Mouse (Mus musculus) erythroblast, adult 5-6 weeks (primary cell): Measurements from ENCODE around the gene Antxr1. TPM values are rescaled to one million over a fixed set of nuclear protein-coding genes. Genes with fewer than 3 reads are reported as not detected.

Source experiments
- ATAC-seq: replicated peaks from 2 replicates; pipeline ENCODE4 v1.8.0; 2016; ENCODE audit warnings: moderate number of reproducible peaks, mild to moderate bottlenecking, moderate TSS enrichment, inconsistent platforms; ENCODE audit not compliant: poor library complexity, low FRiP score, severe bottlenecking
- total RNA-seq, 2 experiments: library from RNA; stranded (forward) in 1 of 2; stranded (reverse) in 1 of 2; fragments of 150-400 nt in 1 of 2; fragments of 200-764, 138-1000 nt in 1 of 2; gene quantifications; 2 replicates each; pipeline versions ENCODE4 v1.2.3 to v1.2.4; 2015 to 2017; ENCODE audit warnings: low replicate concordance in 2 of 2

The Antxr1 gene
- total RNA-seq (2015; ENCODE audit: low replicate concordance), result not detected in 2 replicates
- not detected in 2 replicates for total RNA-seq (2017; ENCODE audit: low replicate concordance)

DNA sequence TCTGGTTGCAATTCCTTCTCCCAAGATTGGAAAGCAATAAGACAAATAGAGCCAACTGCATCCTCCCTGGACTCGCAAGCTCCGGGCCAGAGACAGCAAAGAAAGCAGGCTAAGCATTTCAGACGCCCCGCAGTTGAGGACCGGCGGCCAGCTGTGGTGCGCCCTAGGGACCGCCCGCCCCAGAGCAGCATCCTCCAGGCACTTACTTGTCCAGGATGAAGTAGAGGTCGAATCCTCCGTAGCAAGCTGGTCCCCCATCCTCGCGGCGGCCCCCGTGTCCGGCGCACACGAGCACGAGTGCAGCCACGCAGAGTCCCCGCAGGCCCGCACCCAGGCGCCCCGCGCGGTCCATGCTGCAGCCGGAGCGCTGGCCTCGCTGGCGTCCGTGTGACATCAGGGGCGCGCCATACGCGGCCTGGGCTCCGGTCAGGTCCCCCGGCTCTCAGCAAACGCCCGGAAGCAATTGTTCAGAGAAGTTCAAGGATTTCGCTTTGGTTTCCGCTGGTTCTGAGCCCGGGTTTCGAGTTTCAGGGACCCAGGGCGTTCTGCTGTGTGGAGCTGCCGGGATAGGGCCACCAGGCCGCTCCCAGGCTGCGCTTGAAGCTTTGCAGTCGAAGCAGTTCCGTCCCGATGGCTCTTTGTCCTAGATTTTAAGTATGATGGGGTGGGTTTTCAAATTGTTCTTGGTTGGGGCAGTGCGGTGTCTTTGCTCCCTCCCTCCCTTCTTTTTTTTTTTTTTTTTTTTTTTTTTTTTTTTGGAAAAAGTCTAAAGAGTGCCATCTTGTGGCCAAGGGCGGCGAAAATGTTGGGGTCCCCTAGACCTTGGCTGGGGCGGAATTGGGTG lies at the start of gene Antxr1:
TSS of gene Antxr1 (minus strand) at position 731 of the 844 bp plus-strand sequence.
- no peak for ATAC-seq

- no peak for ATAC-seq
Observed at GRCm38 (mm10) chr6:87384761-87385160, 49.1 kb upstream of the Antxr1 start.

DNA sequence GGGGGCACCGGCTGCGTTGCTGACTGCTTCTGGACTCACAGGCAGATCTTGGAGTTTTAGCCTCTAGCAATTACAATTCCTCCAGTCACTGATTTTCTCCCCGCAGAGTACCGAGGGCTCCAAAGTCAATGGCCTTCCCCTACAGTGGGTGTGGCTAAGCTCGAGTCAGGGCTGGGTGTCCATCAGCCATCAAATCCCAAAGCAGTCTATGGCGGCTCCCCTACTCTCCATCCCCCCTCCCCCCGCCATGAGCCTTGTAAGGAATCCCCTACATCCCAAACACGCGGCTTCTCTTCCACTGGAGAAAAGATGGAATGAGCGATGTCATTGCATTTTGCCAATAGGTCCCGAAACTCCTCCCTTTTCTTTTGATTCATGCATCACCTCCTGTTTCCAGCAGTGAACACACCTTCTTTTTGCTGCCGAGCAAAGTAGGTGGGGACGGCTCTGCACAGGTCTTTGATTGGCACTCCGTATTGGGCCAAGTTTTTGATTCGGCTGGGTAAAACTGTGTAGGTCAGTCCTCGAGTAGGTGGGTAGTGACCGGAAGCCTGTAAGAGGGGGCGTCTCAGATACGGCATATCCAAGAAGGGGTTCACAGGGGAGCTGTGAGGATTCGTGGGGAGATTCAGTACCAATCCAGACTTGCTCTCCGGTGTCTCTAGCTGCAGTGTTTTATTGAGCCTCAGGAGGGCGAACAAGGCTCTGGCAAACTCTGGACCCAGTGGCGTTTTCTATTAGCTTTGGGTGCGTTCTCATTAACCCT lies 48.5 kb upstream of the Antxr1 start:
- ATAC-seq, result no peak

- ATAC-seq, result no peak
Observed at GRCm38 (mm10) chr6:87373057-87373456, 37.4 kb upstream of the Antxr1 start, which contains the start of gene Gkn2. Gene Gkn2 (plus strand): TSS chr6:87373357.

DNA sequence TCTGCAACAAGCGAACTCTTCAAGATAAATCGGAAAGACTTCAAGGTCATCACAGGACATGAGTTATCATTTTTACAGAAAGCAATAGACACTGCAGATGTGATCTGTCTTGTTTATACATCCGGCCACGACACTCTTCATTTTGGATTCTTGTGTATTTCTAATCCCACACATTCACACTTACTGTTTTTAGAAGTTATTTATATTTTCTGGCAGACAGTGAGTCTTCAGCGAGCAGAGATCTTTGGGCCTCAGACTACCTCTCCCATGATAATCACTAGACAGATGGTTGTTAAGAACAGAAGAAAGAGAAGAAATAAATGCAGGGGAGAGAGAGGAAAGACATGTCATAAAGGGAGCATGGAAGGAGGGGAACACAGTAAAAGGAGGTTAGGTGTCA lies 33.6 kb upstream of the Antxr1 start:
- ATAC-seq, result no peak

DNA sequence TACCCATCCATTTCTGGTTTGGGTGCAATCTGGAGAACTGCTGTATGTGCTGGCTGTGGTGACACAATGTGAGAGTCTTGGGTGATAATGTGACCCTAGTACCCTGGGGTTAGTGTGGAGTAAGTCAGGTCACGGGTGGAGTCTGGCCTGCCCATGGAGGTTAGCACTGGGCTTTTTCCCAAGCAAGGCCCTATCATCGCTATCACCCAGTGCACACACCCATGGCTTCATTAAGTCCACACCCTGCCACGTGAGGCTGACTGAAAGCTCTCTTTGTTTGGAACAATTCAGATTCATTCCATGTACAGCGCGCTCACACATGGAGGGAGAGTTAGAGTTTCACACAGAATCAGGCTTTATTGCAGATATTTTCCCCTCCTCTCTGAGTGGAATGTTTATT lies 18.8 kb upstream of the Antxr1 start:
- no peak for ATAC-seq

DNA sequence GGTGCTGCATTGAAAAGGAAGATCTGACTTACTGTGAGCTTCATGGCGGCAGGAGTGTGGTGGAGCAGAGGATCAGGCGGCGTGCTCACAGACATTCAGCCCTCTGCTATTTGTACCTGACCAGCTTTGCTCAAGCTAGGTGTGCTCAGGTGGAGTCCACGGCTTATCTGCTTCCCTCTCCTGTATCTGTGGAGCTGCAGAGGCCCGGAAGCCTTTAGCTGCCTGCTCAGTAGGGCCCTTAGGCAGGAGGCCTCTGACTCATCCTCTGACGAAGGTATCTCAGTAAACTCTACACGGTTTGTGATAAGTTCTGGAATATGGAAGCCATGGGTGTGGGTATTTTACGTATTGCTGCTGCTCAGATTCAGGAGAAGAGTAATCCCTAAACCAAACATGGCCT lies 15.2 kb upstream of the Antxr1 start, which contains the start of gene Gkn1:
TSS of gene Gkn1 (minus strand) at position 114 of the 400 bp plus-strand sequence.
- ATAC-seq, result no peak

GRCm38 (mm10) chr6:87335935-87336295 lies 294 bp upstream of the Antxr1 start:
- no peak for ATAC-seq

DNA sequence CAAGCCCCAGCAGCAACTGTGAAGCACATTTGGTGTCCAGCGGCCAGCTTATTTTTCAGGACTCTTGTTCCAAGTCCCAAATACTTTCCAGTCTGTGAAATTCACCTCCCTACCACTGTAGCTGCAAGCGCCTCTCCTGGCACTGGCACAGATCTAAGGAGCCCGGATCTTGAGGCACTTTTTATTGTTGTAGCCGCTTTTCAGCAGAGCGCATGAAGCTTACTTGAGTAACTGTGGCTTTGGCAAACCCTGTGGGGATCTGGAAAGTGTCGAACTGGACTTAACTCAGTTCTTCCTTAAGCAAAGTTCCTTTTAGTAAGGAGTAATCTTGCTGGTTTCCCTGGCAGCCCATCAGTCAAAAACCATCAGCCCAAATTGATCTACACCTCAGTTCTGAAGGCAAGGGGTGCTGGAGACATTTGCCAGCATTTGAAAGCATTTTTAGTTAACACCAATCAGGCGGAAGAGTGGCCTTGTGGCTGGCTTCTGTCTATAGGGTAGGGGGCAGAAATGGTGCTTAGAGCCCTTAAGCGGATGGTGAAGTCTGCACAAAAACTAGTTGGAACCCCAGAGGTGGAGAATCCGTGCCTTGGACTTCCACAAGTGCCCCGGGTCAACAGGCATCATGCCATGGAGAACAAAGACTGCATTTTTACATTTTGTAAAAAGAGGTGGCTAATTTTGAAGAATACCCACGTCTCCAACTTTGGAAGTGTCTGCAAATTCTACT lies 1.1 kb downstream of the Antxr1 start:
- ATAC-seq, result no peak

- no peak for ATAC-seq
Observed at GRCm38 (mm10) chr6:87332380-87332779, 3.2 kb downstream of the Antxr1 start.

DNA sequence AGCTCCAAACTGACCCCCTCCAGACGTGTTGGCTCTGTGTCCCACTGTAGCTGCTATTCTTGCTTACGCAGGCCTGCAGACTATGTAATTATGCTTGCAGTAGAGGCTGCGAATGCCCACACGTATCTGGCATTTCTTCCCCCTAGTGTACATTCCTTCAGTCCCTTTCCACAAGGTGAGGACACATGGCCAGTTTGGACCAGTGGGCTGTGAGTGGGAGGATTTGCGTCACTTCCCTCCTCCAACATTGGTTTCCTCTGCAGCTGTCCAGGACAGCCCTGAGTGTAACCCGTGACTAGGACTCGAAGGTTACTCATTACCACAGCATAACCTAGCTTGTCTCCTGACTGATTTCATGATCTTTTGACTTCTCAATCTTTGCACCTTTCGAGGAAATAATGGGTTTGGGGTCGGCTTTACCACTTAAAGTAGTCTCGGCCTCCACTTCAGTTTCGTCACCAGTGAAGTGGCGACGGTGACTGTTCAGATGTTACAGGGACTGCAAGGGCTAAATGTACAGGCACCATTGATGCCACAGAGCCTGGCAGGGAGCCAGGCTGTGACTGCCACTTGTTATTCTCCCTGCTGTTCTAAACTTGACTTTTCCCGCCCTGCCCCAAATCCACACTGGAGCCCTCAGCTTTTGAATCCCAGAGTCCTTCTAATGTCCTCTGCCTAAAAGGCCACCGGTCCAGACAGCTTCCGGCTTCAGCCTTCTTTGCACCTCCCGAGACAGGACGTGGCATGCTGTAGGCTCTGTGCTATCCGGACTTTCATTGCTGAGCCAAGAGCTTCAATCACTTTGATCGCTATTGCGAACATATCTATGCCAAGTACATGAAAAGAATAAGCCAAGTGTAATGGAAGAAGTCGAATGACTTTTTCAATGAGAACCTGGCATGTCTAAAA lies 7.1 kb downstream of the Antxr1 start:
- no peak for ATAC-seq

DNA sequence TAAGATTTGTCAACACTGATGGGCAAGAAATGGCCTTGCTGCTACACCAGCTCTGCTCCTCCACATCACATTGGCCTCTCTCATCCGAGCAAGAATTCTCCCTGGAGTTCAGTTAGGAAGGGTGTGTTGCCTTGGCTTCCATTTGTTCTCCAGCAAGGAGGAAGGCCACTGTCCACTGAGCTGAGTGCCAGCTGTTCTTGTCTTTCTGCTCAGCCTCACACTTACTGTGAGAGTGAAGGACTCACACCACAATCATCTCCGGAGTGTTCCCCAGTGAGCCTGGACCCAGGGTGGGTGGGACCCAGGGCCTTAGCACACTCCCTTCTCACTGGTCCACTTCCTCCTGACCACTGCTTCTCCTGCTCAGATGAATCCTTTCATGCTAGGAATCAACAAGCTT lies 8.7 kb downstream of the Antxr1 start:
- no peak for ATAC-seq

DNA sequence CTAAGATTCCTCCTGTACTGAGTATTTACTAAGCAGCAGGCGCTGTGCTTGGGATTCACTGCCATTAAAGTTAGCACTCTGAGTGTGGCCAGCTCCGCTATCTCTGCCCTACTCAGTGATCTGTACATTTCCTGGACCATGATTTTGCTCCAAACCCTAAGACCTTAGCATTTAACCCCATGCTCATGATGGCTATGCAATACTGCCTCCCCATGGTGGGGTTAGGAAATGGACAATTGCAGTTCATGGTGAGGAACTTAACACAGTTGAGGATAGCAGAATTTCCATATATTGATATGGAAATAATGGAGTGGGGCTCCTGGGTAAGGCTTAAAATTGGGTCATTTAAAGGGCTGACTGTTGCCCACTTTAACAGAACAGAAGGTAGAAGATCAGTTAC lies 12.2 kb downstream of the Antxr1 start:
- no peak for ATAC-seq

DNA sequence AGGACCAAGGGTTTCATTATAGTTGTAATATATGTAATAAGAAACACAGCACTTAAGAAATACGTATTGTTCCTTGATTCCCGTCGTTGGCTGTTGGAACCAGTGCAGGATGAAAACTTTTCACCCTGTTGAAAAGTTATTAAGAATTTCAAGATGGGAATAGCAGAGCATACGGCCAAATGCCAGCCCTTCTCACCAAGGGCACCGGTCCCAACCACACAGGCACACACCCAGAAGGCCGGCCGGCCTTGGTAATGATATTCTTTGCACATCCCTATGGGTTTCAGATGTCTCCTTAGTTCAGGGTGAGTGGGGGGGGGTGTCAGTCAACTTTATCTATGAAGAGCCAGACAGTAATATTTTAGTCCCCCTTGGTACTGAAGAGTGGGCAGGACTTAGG lies 17.0 kb downstream of the Antxr1 start:
- ATAC-seq, result no peak

- no peak for ATAC-seq
Observed at GRCm38 (mm10) chr6:87316966-87317365, 18.7 kb downstream of the Antxr1 start.

DNA sequence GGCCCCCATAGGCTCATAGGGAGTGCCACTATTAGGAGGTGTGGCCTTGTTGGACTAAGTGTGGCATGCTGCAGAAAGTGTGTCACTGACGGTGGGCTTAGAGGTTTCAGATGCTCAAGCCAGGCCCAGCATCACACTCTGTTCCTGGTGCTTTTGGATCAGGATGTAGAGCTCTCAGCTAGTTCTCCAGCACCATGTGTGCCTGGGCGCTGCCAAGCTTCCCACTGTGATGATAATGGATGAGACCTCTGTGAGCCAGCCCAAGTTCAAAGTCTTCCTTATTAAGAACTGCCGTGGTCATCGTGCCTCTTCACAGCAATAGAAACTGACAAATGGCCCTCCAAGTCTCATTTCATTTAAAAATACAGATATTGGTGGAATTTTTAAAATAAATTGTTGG lies 22.9 kb downstream of the Antxr1 start:
- no peak for ATAC-seq

GRCm38 (mm10) chr6:87304486-87304885 lies 31.1 kb downstream of the Antxr1 start:
- no peak for ATAC-seq

DNA sequence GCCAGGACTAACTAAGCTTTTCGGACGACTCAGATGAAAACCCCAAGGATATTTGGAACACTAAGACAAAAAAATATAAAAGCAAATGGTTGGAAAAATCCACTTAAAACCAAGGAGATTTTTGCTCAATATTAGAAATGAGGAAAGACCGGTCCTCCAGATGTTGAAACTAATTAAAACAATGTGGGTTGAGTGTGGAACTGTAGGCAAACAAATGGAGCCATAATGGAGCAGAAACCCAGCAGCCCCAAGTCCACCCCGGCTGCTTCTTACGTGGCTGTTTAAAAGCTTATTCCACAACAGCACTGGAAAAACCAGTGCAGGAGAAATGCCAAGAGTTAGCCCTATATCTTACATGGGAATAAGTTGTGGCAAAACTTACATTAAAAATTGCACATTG lies 32.9 kb downstream of the Antxr1 start:
- no peak for ATAC-seq

- ATAC-seq, result no peak
Observed at GRCm38 (mm10) chr6:87301991-87302390, 33.6 kb downstream of the Antxr1 start.
